Mouse (Mus musculus): ENCODE measurements around the gene Zc2hc1b. TPM values are rescaled to one million over a fixed set of nuclear protein-coding genes. Genes with fewer than 3 reads are reported as not detected.

Zc2hc1b gene
- total and polyA plus RNA-seq, 3 experiments = not detected

- no peak for DNase-seq (ENCODE audit: low spot score)
- Histone ChIP-seq H3K27me3 (ENCODE audit: insufficient read depth, low read length) (peaks cover 25% of the 10 kb centered on the region), H3K4me3 (ENCODE audit: low read depth, low read length) (no peak overlapping the region), H3K4me1 (ENCODE audit: insufficient read depth, low read depth, low read length) (no peaks in the 10 kb centered on the region; the same call in 1 of the 2 replicates), H3K36me3 (replicated peaks) (no peaks in the 10 kb centered on the region), H3K9me3 (replicated peaks) (no peaks in the 10 kb centered on the region)
- TF ChIP-seq TAL1 (conservative IDR thresholded peaks at IDR 0.05; ENCODE audit: low read depth, low read length) (no peak), POLR2AphosphoS5 (IDR thresholded peaks at IDR 0.05; ENCODE audit: insufficient replicate concordance, low read depth, low read length) (no peak), GATA2 (IDR thresholded peaks at IDR 0.05; ENCODE audit: borderline replicate concordance, low read depth, low read length) (no peak), CTCF (IDR thresholded peaks at IDR 0.05; ENCODE audit: low read depth, low read length) (no peak), GATA1 (IDR thresholded peaks at IDR 0.05; ENCODE audit: borderline replicate concordance, low read length) (no peak)
- ATAC-seq (ENCODE audit: extremely low read depth, insufficient number of reproducible peaks, low FRiP score, poor library complexity, severe bottlenecking) = no peak
Observed at GRCm38 (mm10) chr10:13140434-13140833, 37.4 kb downstream of the Zc2hc1b start.

- ATAC-seq (ENCODE audit: extremely low read depth, insufficient number of reproducible peaks, low FRiP score, poor library complexity, severe bottlenecking) = no peak
- DNase-seq (ENCODE audit: low spot score) = no peak
- TF ChIP-seq POLR2AphosphoS5 (IDR thresholded peaks at IDR 0.05; ENCODE audit: insufficient replicate concordance, low read depth, low read length) (no peak), GATA1 (IDR thresholded peaks at IDR 0.05; ENCODE audit: borderline replicate concordance, low read length) (no peak), GATA2 (IDR thresholded peaks at IDR 0.05; ENCODE audit: borderline replicate concordance, low read depth, low read length) (no peak), CTCF (IDR thresholded peaks at IDR 0.05; ENCODE audit: low read depth, low read length) (no peak), TAL1 (conservative IDR thresholded peaks at IDR 0.05; ENCODE audit: low read depth, low read length) (no peak)
Observed at GRCm38 (mm10) chr10:13137906-13138305, 39.9 kb downstream of the Zc2hc1b start.

GRCm38 (mm10) chr10:13135751-13136150 lies 42.1 kb downstream of the Zc2hc1b start:
- ATAC-seq (ENCODE audit: extremely low read depth, insufficient number of reproducible peaks, low FRiP score, poor library complexity, severe bottlenecking) (no peak), DNase-seq (ENCODE audit: low spot score) (no peak)
- Histone ChIP-seq H3K4me3 (ENCODE audit: low read depth, low read length) (no peak overlapping the region), H3K4me1 (ENCODE audit: insufficient read depth, low read depth, low read length) (no peaks in the 10 kb centered on the region; the same call in 1 of the 2 replicates), H3K36me3 (replicated peaks) (no peaks in the 10 kb centered on the region), H3K27me3 (ENCODE audit: insufficient read depth, low read length) (peaks cover 17% of the 10 kb centered on the region), H3K9me3 (replicated peaks) (no peaks in the 10 kb centered on the region)
- TF ChIP-seq POLR2AphosphoS5 (IDR thresholded peaks at IDR 0.05; ENCODE audit: insufficient replicate concordance, low read depth, low read length) = no peak
- TF ChIP-seq TAL1 (conservative IDR thresholded peaks at IDR 0.05; ENCODE audit: low read depth, low read length) = no peak
- TF ChIP-seq GATA2 (IDR thresholded peaks at IDR 0.05; ENCODE audit: borderline replicate concordance, low read depth, low read length) = no peak
- TF ChIP-seq GATA1 (IDR thresholded peaks at IDR 0.05; ENCODE audit: borderline replicate concordance, low read length) = no peak
- TF ChIP-seq CTCF (IDR thresholded peaks at IDR 0.05; ENCODE audit: low read depth, low read length) = no peak

More at GRCm38 (mm10) chr10:13137906-13138305, 39.9 kb downstream of the Zc2hc1b start:
- Histone ChIP-seq H3K4me1 (ENCODE audit: insufficient read depth, low read depth, low read length) (no peaks in the 10 kb centered on the region; the same call in 1 of the 2 replicates), H3K27me3 (ENCODE audit: insufficient read depth, low read length) (peaks cover 21% of the 10 kb centered on the region), H3K36me3 (replicated peaks) (no peaks in the 10 kb centered on the region), H3K9me3 (replicated peaks) (no peaks in the 10 kb centered on the region), H3K4me3 (ENCODE audit: low read depth, low read length) (no peak overlapping the region)

- H3K4me1 ChIP-seq (ENCODE audit: insufficient read depth, low read depth, low read length) = no peaks in the 10 kb centered on the region; the same call in 1 of the 2 replicates
- no peak overlapping the region for H3K4me3 ChIP-seq (ENCODE audit: low read depth, low read length)
- no peak for TF ChIP-seq POLR2AphosphoS5 (IDR thresholded peaks at IDR 0.05; ENCODE audit: insufficient replicate concordance, low read depth, low read length)
- no peak for TF ChIP-seq CTCF (IDR thresholded peaks at IDR 0.05; ENCODE audit: low read depth, low read length)
- TF ChIP-seq GATA1 (IDR thresholded peaks at IDR 0.05; ENCODE audit: borderline replicate concordance, low read length) = no peak
- no peak for TF ChIP-seq GATA2 (IDR thresholded peaks at IDR 0.05; ENCODE audit: borderline replicate concordance, low read depth, low read length)
- TF ChIP-seq TAL1 (conservative IDR thresholded peaks at IDR 0.05; ENCODE audit: low read depth, low read length) = no peak
- no peaks in the 10 kb centered on the region for H3K9me3 ChIP-seq (replicated peaks)
- peaks cover 16% of the 10 kb centered on the region for H3K27me3 ChIP-seq (ENCODE audit: insufficient read depth, low read length)
- DNase-seq (ENCODE audit: low spot score) = no peak
- ATAC-seq (ENCODE audit: extremely low read depth, insufficient number of reproducible peaks, low FRiP score, poor library complexity, severe bottlenecking) = no peak
- no peaks in the 10 kb centered on the region for H3K36me3 ChIP-seq (replicated peaks)
Observed at GRCm38 (mm10) chr10:13135276-13135675, 42.5 kb downstream of the Zc2hc1b start.

GRCm38 (mm10) chr10:13133850-13134249 lies 44.0 kb downstream of the Zc2hc1b start:
- Histone ChIP-seq H3K27me3 (ENCODE audit: insufficient read depth, low read length) (peaks cover 14% of the 10 kb centered on the region), H3K9me3 (replicated peaks) (no peaks in the 10 kb centered on the region), H3K4me1 (ENCODE audit: insufficient read depth, low read depth, low read length) (no peaks in the 10 kb centered on the region; the same call in 1 of the 2 replicates), H3K36me3 (replicated peaks) (no peaks in the 10 kb centered on the region), H3K4me3 (ENCODE audit: low read depth, low read length) (no peak overlapping the region)
- no peak for TF ChIP-seq GATA1 (IDR thresholded peaks at IDR 0.05; ENCODE audit: borderline replicate concordance, low read length)
- no peak for TF ChIP-seq POLR2AphosphoS5 (IDR thresholded peaks at IDR 0.05; ENCODE audit: insufficient replicate concordance, low read depth, low read length)
- TF ChIP-seq TAL1 (conservative IDR thresholded peaks at IDR 0.05; ENCODE audit: low read depth, low read length) = no peak
- no peak for TF ChIP-seq GATA2 (IDR thresholded peaks at IDR 0.05; ENCODE audit: borderline replicate concordance, low read depth, low read length)
- TF ChIP-seq CTCF (IDR thresholded peaks at IDR 0.05; ENCODE audit: low read depth, low read length) = no peak
- DNase-seq (ENCODE audit: low spot score) = no peak
- ATAC-seq (ENCODE audit: extremely low read depth, insufficient number of reproducible peaks, low FRiP score, poor library complexity, severe bottlenecking) = no peak

- Histone ChIP-seq H3K36me3 (replicated peaks) (no peaks in the 10 kb centered on the region), H3K9me3 (replicated peaks) (no peaks in the 10 kb centered on the region), H3K4me1 (ENCODE audit: insufficient read depth, low read depth, low read length) (peaks cover 8% of the 10 kb centered on the region), H3K27me3 (ENCODE audit: insufficient read depth, low read length) (peaks cover 13% of the 10 kb centered on the region; the same call in 1 of the 2 replicates), H3K4me3 (ENCODE audit: low read depth, low read length) (no peak overlapping the region)
- no peak for DNase-seq (ENCODE audit: low spot score)
- ATAC-seq (ENCODE audit: extremely low read depth, insufficient number of reproducible peaks, low FRiP score, poor library complexity, severe bottlenecking) = no peak
- TF ChIP-seq GATA1 (IDR thresholded peaks at IDR 0.05; ENCODE audit: borderline replicate concordance, low read length) (no peak), TAL1 (conservative IDR thresholded peaks at IDR 0.05; ENCODE audit: low read depth, low read length) (no peak), GATA2 (IDR thresholded peaks at IDR 0.05; ENCODE audit: borderline replicate concordance, low read depth, low read length) (no peak), POLR2AphosphoS5 (IDR thresholded peaks at IDR 0.05; ENCODE audit: insufficient replicate concordance, low read depth, low read length) (no peak), CTCF (IDR thresholded peaks at IDR 0.05; ENCODE audit: low read depth, low read length) (no peak)
Observed at GRCm38 (mm10) chr10:13127946-13128345, 49.9 kb downstream of the Zc2hc1b start.

Data from G1E (cell line).